Mouse (Mus musculus): Measurements from ENCODE around the gene Vps29. TPM values are rescaled to one million over a fixed set of nuclear protein-coding genes. Genes with fewer than 3 reads are reported as not detected.

Gene Vps29
- polyA plus RNA-seq, 1 experiment = 100 TPM

- DNase-seq (ENCODE audit: low read depth) = no peak
Observed at GRCm38 (mm10) chr5:122336554-122337294, 17.4 kb upstream of the Vps29 start.

DNA sequence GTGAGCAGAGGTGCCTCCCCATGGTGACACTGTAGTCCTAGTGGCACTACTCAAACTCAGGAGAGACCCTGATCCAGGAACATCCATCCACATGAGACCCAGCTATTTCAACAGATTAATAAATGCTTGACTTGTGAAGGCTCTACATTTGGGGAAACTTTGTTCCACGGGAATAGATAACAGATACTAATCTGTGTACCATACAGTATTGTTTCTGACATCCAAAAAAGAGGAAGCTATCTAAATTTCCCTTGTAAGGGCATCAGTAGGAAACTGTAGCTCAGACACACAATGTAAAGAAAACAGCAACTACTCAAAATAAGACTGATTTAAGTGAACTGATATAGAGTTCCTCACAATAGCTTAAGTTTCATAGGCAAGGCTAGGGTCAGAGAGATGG lies 11.3 kb upstream of the Vps29 start:
- no peak for DNase-seq (ENCODE audit: low read depth)

- no peak for DNase-seq (ENCODE audit: low read depth)
Observed at GRCm38 (mm10) chr5:122343768-122344167, 10.4 kb upstream of the Vps29 start.

- no peak for DNase-seq (ENCODE audit: low read depth)
Observed at GRCm38 (mm10) chr5:122344260-122344659, 9.9 kb upstream of the Vps29 start.

DNA sequence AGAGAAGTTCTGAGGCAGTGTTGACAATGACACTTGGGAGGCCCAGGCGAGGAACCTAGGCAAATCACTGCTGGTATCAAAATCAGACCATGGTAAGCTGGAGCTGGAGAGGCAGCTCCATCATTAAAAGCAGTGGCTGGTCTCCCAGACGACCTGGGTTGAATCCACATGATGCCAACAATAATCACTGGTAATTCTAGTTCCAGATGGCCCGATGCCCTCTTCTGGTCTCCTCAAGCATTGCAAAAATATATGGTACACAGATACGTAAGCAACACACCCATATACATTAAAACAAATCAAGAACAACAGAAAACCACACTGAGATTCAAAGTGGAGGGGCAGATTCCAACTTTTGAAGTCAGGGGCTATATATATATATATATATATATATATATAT lies 8.4 kb upstream of the Vps29 start:
- no peak for DNase-seq (ENCODE audit: low read depth)

DNA sequence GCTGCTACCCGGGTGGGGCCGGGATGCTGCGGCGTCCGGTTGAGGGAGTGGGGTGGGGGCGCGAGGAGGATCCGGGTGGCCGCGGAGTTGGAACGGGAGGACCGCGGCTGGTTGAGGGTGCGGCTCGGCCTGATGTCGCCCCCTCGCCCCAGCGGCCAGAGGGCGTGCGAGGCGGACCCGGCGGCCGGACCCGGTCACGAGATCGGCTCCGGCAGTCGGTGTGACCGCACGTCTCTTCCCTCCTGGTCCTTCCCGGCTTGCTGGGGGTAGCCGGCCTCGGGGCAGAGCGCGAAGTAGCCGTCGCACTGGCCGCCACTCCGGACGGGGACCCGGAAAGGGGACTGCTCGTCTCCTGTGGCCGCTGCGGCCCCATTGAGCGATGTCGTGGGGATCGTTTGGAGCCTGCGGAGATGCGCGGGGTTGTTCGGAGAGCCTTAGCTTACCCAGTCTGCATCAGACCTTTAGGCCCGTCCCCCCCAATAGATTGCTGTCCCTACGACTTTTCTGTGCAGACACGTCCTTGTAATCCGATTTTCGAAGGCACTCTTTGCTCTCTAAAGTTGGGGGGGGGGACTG lies 411 bp downstream of the Vps29 start:
- DNase-seq (ENCODE audit: low read depth) = no peak

DNA sequence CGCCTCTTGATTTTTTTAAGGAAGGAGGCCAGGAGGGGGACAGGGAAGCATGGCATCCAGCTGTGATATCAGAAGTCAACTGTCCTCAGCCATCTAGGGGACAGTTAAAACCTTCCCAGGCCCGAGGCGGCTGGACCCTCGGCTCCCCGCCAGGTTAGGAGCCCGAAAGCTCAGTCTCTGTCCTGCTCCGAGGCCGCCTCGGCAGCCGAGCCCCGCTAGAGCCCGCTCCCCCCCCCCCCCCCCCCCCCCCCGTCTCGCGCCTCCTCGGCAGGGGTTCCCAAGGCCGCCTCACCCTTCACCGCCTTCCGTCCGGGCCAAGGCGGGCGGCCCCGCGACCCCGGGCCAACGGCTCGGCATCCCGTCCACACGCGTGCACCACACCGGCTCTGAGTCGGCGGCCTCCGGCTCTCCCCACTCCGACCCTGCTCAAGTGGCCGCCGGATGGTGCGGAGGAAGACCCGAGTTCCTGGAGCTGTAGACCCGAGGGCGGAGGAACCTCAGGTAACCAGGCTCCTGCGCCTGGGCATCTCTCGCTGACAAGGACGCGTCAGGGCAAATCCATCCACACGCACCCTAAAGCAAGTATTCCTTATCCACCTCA lies 17.5 kb downstream of the Vps29 start, which contains the start of gene Gpn3:
Gpn3 (plus strand) TSS at position 286 of the 601 bp plus-strand sequence.
- DNase-seq (ENCODE audit: low read depth) = no peak

- peak; percentile 83 for DNase-seq (ENCODE audit: low read depth)
Observed at GRCm38 (mm10) chr5:122372192-122372769, 18.1 kb downstream of the Vps29 start, which contains the start of gene Fam216a. TSS of gene Fam216a (minus strand) at chr5:122372364.

- no peak for DNase-seq (ENCODE audit: low read depth)
Observed at GRCm38 (mm10) chr5:122372878-122373277, 18.7 kb downstream of the Vps29 start.

GRCm38 (mm10) chr5:122377101-122377833 lies 23.1 kb downstream of the Vps29 start:
- no peak for DNase-seq (ENCODE audit: low read depth)

DNA sequence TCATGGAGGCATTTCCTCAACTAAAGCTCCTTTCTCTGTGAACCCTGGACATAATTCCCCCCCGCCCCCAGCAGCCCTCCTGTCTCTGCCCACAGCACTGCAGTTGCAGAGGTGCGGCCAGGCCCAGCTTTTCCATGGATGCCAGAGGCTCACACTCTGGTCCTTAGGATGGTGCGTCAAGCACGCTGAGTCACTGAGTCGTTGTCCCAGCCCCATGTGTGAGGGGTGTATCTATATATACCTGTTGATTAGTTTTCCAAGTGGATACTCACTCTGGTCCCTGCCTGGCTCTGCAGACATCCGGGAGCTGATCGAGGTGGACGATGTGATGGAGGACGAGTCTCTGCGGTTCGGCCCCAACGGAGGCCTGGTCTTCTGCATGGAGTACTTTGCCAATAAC lies 24.0 kb downstream of the Vps29 start:
- no peak for DNase-seq (ENCODE audit: low read depth)

DNA sequence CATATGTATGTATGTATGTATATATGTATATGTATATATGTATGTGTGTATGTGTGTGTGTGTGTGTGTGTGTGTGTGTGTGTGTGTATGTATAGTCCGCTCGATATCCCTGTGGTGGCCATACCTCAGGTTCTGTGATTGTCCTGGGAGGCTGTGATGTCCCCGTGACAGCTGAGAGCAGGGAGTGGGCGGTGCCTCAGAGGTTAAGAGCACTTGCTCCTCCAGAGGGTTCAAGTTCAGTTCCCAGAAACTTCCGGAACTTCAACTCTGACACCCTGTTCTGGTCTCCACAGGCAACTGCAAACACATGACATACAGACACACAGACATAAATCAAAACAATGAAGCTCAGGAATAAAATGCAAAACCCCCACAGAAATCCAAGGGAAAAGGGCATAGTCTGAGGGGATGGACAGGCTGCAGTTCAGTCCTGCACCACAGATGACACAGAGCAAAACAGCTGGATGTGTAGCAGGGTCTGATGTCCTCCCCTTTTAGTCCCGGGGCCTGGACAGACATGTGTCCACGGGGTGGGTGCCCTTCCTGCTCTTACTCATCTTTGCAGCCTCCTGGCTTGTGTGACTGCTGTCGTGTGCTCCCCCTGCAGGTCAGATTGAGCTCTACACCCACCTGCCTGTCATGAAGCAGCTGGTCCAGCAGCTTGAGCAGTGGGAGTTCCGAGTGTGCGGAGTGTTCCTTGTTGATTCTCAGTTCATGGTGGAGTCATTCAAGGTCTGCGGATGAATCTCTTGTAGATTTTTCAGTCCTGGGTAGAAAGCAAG lies 25.4 kb downstream of the Vps29 start:
- no peak for DNase-seq (ENCODE audit: low read depth)

DNA sequence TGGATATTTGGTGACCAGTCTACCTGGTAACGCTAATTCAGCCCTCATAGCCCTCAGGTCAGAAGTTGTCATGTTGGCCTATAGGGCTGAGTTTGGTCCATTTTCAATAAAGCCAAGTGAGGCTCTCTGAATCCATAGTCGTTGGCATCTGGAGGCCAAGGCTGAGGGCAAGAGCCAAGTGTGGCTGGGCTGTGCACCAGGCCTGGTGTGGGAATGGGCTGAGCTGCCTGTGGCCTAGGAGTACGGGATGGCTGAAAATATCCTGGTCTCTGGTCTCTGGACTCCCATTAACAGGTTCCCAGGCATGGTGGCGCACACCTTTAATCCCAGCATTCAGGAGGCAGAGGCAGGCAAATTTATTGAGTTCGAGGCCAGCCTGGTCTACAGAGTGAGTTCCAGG lies 35.8 kb downstream of the Vps29 start:
- DNase-seq (ENCODE audit: low read depth) = no peak

DNA sequence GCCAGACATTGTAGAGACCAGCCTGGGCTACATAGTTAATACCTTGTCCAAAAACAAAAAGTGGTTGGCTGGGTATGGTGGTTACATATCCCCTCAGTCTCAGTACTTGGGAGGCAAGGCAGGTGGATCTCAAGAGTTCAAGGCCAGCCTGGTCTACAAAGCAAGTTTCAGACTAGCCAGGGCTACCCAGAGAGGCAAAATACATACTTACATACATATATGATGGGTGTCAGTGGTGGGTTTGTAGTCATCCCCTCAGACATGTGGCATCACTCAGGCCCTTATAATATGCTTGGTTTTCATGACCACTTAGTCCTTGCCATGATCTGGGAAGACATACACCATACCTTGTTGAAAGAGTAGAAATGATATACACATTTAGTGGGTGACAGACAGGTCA lies 36.5 kb downstream of the Vps29 start:
- DNase-seq (ENCODE audit: low read depth) = no peak

GRCm38 (mm10) chr5:122391178-122391785 lies 37.1 kb downstream of the Vps29 start:
- no peak for DNase-seq (ENCODE audit: low read depth)

- peak; percentile 34 for DNase-seq (ENCODE audit: low read depth)
Observed at GRCm38 (mm10) chr5:122391786-122392180, 37.6 kb downstream of the Vps29 start, which contains the start of gene Arpc3. TSS of gene Arpc3 (plus strand) at chr5:122391878.

GRCm38 (mm10) chr5:122392227-122393004 lies 38.2 kb downstream of the Vps29 start:
- no peak for DNase-seq (ENCODE audit: low read depth)

DNA sequence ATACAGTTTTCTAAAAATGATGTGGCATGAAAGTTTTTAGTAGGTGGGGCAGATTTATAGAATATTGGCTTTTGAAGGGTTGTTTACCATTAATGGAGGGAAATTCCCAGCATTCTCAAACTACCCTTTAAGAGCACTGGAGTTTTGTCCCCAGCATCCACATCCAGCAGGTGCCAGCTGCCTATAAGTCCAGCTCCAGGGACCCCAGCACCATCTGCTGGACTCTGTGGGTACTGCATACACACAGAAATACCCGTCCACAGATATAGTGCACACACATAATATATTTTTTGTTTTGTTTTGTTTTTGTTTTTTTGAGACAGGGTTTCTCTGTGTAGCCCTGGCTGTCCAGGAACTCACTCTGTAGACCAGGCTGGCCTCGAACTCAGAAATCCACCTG lies 39.7 kb downstream of the Vps29 start:
- no peak for DNase-seq (ENCODE audit: low read depth)

DNA sequence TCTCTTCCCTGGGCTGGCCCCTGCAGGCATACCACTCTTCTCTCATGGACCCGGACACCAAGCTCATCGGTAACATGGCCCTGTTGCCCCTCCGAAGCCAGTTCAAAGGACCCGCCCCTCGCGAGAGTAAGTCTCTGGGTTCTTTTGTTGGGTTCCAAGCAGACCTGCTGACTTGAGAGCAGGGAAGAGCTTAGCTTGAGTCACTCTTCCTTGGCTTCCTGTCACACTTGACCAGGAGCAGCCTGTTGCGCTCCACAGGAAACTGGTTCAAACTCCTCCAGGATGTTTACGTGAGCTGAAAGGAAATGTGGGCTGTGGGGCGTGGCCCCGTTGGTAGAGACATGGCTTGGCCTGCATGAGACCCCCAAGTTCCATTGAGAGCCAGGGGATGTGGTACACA lies 42.6 kb downstream of the Vps29 start:
- DNase-seq (ENCODE audit: low read depth) = no peak

GRCm38 (mm10) chr5:122397495-122397894 lies 43.3 kb downstream of the Vps29 start:
- no peak for DNase-seq (ENCODE audit: low read depth)
